Mouse (Mus musculus) MEL (cell line): ENCODE results near the gene Cobll1. TPM values are rescaled to one million over a fixed set of nuclear protein-coding genes. Genes with fewer than 3 reads are reported as not detected.

ENCODE experiments used
- DNase-seq: peaks from one replicate; pipeline ENCODE4 v3.0.0; 2011; ENCODE audit warnings: low read depth, low spot score
- H3K27ac ChIP-seq: 2 replicates; pipeline ENCODE4 v1.5.1; 2012; ENCODE audit warnings: low read depth, mild to moderate bottlenecking, control low read depth, low read length, moderate library complexity; ENCODE audit not compliant: control insufficient read depth
- H3K27me3 ChIP-seq, 2 experiments: fragments of 150-350 bp in 1 of 2; sonication (generic) in 1 of 2; 2 replicates each; pipeline ENCODE4 v1.6.1; 2012; ENCODE audit warnings: low read length in 2 of 2, mild to moderate bottlenecking in 2 of 2, improper control_type of control experiment in 1 of 2, moderate library complexity in 1 of 2; ENCODE audit not compliant: insufficient read depth in 2 of 2, control insufficient read depth in 1 of 2
- H3K36me3 ChIP-seq, 2 experiments: 2 replicates each; pipeline ENCODE4 v1.6.1; 2012 to 2014; ENCODE audit warnings: low read length in 2 of 2, improper control_type of control experiment in 1 of 2, inconsistent platforms in 1 of 2, mild to moderate bottlenecking in 1 of 2; ENCODE audit not compliant: insufficient read depth in 2 of 2, control insufficient read depth in 1 of 2
- H3K4me1 ChIP-seq, 2 experiments: fragments of 150-350 bp in 1 of 2; sonication (generic) in 1 of 2; 2 replicates each; pipeline ENCODE4 v1.6.1; 2012; ENCODE audit warnings: low read length in 2 of 2, improper control_type of control experiment in 1 of 2, mild to moderate bottlenecking in 1 of 2; ENCODE audit not compliant: insufficient read depth in 2 of 2, control insufficient read depth in 1 of 2
- H3K4me3 ChIP-seq, 2 experiments: fragments of 150-350 bp in 1 of 2; sonication (generic) in 1 of 2; 2 replicates each; pipeline ENCODE4 v1.5.1; 2012; ENCODE audit warnings: low read depth in 2 of 2, low read length in 2 of 2, mild to moderate bottlenecking in 2 of 2, moderate library complexity in 2 of 2, control low read depth in 1 of 2, improper control_type of control experiment in 1 of 2; ENCODE audit not compliant: control insufficient read depth in 1 of 2, insufficient read depth in 1 of 2
- H3K79me2 ChIP-seq: 2 replicates; pipeline ENCODE4 v1.6.1; 2012; ENCODE audit warnings: mild to moderate bottlenecking, low read length, moderate library complexity; ENCODE audit not compliant: control insufficient read depth, poor library complexity, insufficient read depth
- H3K9ac ChIP-seq: 2 replicates; pipeline ENCODE4 v1.6.1; 2012; ENCODE audit warnings: low read depth, mild to moderate bottlenecking, control low read depth, low read length, moderate library complexity; ENCODE audit not compliant: control insufficient read depth, poor library complexity, severe bottlenecking
- H3K9me3 ChIP-seq: fragments of 150-350 bp; sonication (generic); replicated peaks from 2 replicates; pipeline ENCODE4 v1.6.1; 2012; ENCODE audit warnings: mild to moderate bottlenecking, low read length, improper control_type of control experiment, moderate library complexity; ENCODE audit not compliant: insufficient read depth
- BHLHE40 ChIP-seq: IDR thresholded peaks from 2 replicates; pipeline ENCODE4 v1.6.1; 2012; ENCODE audit warnings: low read depth, mild to moderate bottlenecking, inconsistent platforms, low read length, improper control_type of control experiment, borderline replicate concordance
- CHD1 ChIP-seq: IDR thresholded peaks from 2 replicates; pipeline ENCODE4 v1.6.1; 2012; ENCODE audit warnings: low read depth, mild to moderate bottlenecking, inconsistent platforms, low read length, improper control_type of control experiment
- E2F4 ChIP-seq: IDR thresholded peaks from 2 replicates; pipeline ENCODE4 v1.6.1; 2011; ENCODE audit warnings: low read depth, low read length, improper control_type of control experiment, borderline replicate concordance
- GABPA ChIP-seq: IDR thresholded peaks from 2 replicates; pipeline ENCODE4 v1.6.1; 2012; ENCODE audit warnings: low read depth, mild to moderate bottlenecking, inconsistent platforms, low read length, improper control_type of control experiment, moderate library complexity
- GATA1 ChIP-seq: IDR thresholded peaks from 2 replicates; pipeline ENCODE4 v1.6.1; 2011; ENCODE audit warnings: low read depth, low read length, improper control_type of control experiment
- HCFC1 ChIP-seq: IDR thresholded peaks from 2 replicates; pipeline ENCODE4 v1.6.1; 2012; ENCODE audit warnings: low read depth, mild to moderate bottlenecking, inconsistent platforms, low read length, improper control_type of control experiment, moderate library complexity
- MXI1 ChIP-seq: IDR thresholded peaks from 2 replicates; pipeline ENCODE4 v1.6.1; 2011; ENCODE audit warnings: mild to moderate bottlenecking, low read depth, low read length, improper control_type of control experiment
- POLR2A ChIP-seq, 2 experiments: IDR thresholded peaks; 2 replicates each; pipeline ENCODE4 v1.6.1; 2011 to 2012; ENCODE audit warnings: low read length in 2 of 2, mild to moderate bottlenecking in 2 of 2, control low read depth in 1 of 2, improper control_type of control experiment in 1 of 2, low read depth in 1 of 2, moderate library complexity in 1 of 2; ENCODE audit not compliant: control insufficient read depth in 1 of 2, insufficient read depth in 1 of 2, poor library complexity in 1 of 2
- POLR2AphosphoS5 ChIP-seq: IDR thresholded peaks from 2 replicates; pipeline ENCODE4 v1.6.1; 2012; ENCODE audit warnings: low read depth, borderline replicate concordance, mild to moderate bottlenecking, inconsistent platforms, low read length, moderate library complexity, mixed read lengths
- RAD21 ChIP-seq: IDR thresholded peaks from 2 replicates; pipeline ENCODE4 v1.6.1; 2011; ENCODE audit warnings: mild to moderate bottlenecking, low read depth, low read length, improper control_type of control experiment
- SMC3 ChIP-seq: IDR thresholded peaks from 2 replicates; pipeline ENCODE4 v1.6.1; 2011; ENCODE audit warnings: low read depth, low read length, improper control_type of control experiment
- TAL1 ChIP-seq: IDR thresholded peaks from 2 replicates; pipeline ENCODE4 v1.6.1; 2012; ENCODE audit warnings: mild to moderate bottlenecking, inconsistent platforms, low read length, moderate library complexity, mixed read lengths
- TCF12 ChIP-seq: IDR thresholded peaks from 2 replicates; pipeline ENCODE4 v1.6.1; 2014; ENCODE audit warnings: low read depth, mild to moderate bottlenecking, inconsistent platforms, low read length, improper control_type of control experiment, moderate library complexity
- UBTF ChIP-seq: IDR thresholded peaks from 2 replicates; pipeline ENCODE4 v1.6.1; 2012; ENCODE audit warnings: low read depth, mild to moderate bottlenecking, inconsistent platforms, low read length, improper control_type of control experiment, moderate library complexity, borderline replicate concordance; ENCODE audit not compliant: insufficient read depth
- ZC3H11A ChIP-seq: IDR thresholded peaks from 2 replicates; pipeline ENCODE4 v1.6.1; 2012; ENCODE audit warnings: low read depth, mild to moderate bottlenecking, inconsistent platforms, low read length, improper control_type of control experiment
- ZKSCAN1 ChIP-seq: IDR thresholded peaks from 2 replicates; pipeline ENCODE4 v1.6.1; 2012; ENCODE audit warnings: low read depth, mild to moderate bottlenecking, inconsistent platforms, low read length, improper control_type of control experiment, moderate library complexity
- polyA plus RNA-seq, 2 experiments: library from polyadenylated mRNA; stranded (reverse) in 1 of 2; unstranded in 1 of 2; fragments of >175 nt in 1 of 2; fragments of >200 nt in 1 of 2; gene quantifications; 2 replicates each; pipeline versions ENCODE4 v1.2.1 to v1.2.4; 2012; ENCODE audit warnings: low replicate concordance in 2 of 2, low read depth in 1 of 2; ENCODE audit not compliant: insufficient read length in 2 of 2, insufficient read depth in 1 of 2, missing spikeins in 1 of 2
- total RNA-seq: library from RNA; depleted of rRNA; stranded (reverse); fragments of 300-350 nt; gene quantifications from 2 replicates; pipeline ENCODE4 v1.2.3, GENCODE M21; 2012

The Cobll1 gene
- total and polyA plus RNA-seq, 3 experiments, result not detected

DNA sequence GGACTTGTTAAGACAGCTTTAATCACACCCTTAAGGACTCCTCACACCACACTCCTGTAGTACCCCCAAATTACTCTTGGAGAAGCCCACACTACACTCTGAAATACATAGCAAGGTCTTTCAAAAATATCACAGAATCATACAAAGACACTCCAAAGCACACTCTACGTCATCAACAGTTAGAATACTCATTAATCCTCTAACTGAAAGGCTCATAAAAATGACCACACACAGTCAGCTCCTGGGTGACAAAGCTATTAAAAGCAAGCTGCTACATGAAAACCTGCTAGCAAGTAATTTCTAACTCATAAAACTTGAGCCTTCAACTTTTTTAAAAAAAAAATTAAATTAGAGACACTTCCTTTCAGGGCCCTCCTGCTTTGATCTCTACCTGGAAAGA is 91.8 kb downstream of the Cobll1 start:
- Histone ChIP-seq H3K79me2 (no peaks in the 10 kb centered on the region), H3K9ac (no peak overlapping the region)
- no peak for TF ChIP-seq TAL1
- TF ChIP-seq POLR2AphosphoS5, result no peak
- TF ChIP-seq GATA1, result no peak
- TF ChIP-seq UBTF, result no peak
- TF ChIP-seq ZKSCAN1, result no peak
- no peak for TF ChIP-seq HCFC1
- no peak for TF ChIP-seq TCF12
- no peak for TF ChIP-seq MXI1
- no peak for TF ChIP-seq BHLHE40
- no peak for TF ChIP-seq GABPA
- no peak for TF ChIP-seq SMC3
- no peak for TF ChIP-seq ZC3H11A
- TF ChIP-seq CHD1, result no peak
- TF ChIP-seq E2F4, result no peak
- TF ChIP-seq, all 39 proteins: peak for 0
- no peaks in the 10 kb centered on the region for H3K27me3 ChIP-seq
- H3K4me1 ChIP-seq, result no peaks in the 10 kb centered on the region
- H3K9me3 ChIP-seq, result no peaks in the 10 kb centered on the region
- H3K36me3 ChIP-seq, result no peaks in the 10 kb centered on the region
- H3K27ac ChIP-seq, result no peak overlapping the region
- H3K4me3 ChIP-seq, result no peak overlapping the region
- DNase-seq, result no peak

DNA sequence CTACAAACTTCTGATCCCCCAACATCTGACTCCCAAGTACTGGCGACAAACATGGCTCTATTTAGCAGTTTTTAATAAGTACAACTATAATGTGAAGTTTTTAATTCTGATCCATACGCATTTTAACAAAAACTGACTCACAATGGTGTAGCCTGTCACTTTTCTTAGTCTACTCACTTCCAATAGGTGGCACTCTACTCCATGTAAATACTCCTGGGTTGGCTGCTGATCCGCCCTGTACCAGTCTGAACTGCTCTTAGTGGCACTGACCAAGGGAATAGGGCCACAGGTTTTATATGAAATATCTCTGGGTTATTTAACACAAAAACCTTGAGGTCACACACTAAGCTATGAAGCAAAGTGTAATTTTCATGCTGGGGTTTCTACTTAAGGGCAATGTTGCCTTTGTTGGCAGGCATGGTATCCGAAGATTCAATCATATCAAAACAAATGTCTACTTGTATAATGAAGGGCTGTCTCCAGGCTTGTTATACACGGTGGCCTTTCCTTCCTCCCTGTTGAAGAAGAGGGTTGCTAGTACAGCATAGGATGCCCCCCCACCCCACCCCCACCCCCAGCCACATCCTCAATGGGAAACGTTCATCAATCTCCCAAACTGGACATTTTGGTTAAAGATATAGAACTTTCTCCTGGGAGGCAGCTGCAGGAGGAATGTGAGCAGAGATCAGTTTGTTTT is 93.6 kb downstream of the Cobll1 start:
- Histone ChIP-seq H3K4me1 (no peaks in the 10 kb centered on the region), H3K27ac (no peak overlapping the region), H3K36me3 (no peaks in the 10 kb centered on the region), H3K9me3 (no peaks in the 10 kb centered on the region), H3K79me2 (no peaks in the 10 kb centered on the region), H3K9ac (no peak overlapping the region), H3K27me3 (no peaks in the 10 kb centered on the region), H3K4me3 (no peak overlapping the region)
- DNase-seq, result no peak
- TF ChIP-seq RAD21, result peak; percentile 1
- TF ChIP-seq POLR2A (IDR thresholded peaks at IDR 0.05; ENCODE audit: control insufficient read depth in 1 of 2, insufficient read depth in 1 of 2, low read depth in 1 of 2, low read length in 2 of 2, poor library complexity in 1 of 2), result no peak
